Mouse (Mus musculus): Measurements from ENCODE around the gene Fignl2.
"Not testable (repeated sequence)": the region's sequence is repeated elsewhere in the genome, so short reads cannot be mapped to it uniquely, and the experiment has no call there.

DNA sequence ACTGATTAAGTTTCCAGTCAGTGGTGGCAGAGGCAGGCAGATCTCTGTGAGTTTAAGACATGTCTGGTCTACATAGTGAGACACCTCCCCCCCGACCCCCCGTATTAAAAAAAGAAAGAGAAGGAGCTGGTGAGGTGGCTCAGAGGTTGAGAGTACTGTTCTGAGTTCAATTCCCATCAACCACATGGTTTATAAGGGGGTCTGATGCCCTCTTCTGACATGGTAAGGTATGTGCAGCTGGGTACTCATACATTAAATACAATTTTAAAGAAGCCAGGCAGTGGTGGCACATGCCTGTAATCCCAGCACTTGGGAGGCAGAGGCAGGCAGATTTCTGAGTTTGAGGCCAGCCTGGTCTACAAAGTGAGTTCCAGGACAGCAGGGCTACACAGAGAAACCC is 35.4 kb upstream of the Fignl2 start:
- TF ChIP-seq CTCF (IDR thresholded peaks at IDR 0.05; ENCODE audit: low read depth, low read length), result peak; percentile 31; the same call in 1 of the 2 replicates
- not testable (repeated sequence) for TF ChIP-seq POLR2A (IDR thresholded peaks at IDR 0.05; ENCODE audit: extremely low read depth, insufficient read depth, low read length)

Data from liver, adult 2 months (tissue).